Mouse (Mus musculus) embryonic fibroblast, embryonic 13.5 days (primary cell): ENCODE results near the gene Mpv17.

Experiments used
- CTCF ChIP-seq: IDR thresholded peaks from 2 replicates; pipeline ENCODE4 v1.5.1; 2011; ENCODE audit warnings: mild to moderate bottlenecking, control low read depth, low read length, moderate library complexity, borderline replicate concordance; ENCODE audit not compliant: insufficient read depth
- POLR2A ChIP-seq: IDR thresholded peaks from 2 replicates; pipeline ENCODE4 v1.6.1; 2011; ENCODE audit warnings: low read depth, mild to moderate bottlenecking, control low read depth, low read length, moderate library complexity

DNA sequence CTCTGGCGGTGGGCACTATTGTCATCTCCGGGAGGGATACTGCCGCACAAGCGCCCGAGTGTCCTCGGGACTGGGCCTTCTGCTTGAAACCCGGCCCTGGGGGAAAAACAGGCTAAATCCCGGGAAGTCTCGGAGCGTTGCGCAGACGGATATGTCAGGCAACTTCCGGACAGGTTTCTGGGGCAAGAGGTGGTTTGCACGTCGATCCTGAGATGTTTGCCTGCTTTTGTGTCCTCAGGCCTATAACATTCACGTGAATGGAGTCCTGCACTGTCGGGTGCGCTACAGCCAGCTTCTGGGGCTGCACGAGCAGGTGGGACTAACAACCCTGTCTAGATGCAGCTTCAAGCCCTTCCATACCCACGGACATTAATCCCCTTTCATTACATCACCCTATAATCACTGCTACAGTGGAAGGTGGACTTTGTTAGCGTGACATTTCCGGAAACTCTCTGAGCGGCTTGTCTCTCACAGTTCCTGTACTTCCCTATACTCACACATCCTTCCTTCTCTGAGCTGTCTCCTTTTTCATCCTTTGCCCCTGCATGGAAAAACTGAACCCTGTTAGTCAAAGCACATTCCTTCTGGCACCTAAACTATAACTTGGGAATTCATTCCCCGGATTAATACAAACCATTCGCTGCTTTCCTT, 39.7 kb upstream of the Mpv17 start:
- TF ChIP-seq CTCF (no peak), POLR2A (no peak; the same call in 1 of the 2 replicates)
